Comparison of ENCODE assay signal across 11 mouse cellular contexts in the genomic region with DNA sequence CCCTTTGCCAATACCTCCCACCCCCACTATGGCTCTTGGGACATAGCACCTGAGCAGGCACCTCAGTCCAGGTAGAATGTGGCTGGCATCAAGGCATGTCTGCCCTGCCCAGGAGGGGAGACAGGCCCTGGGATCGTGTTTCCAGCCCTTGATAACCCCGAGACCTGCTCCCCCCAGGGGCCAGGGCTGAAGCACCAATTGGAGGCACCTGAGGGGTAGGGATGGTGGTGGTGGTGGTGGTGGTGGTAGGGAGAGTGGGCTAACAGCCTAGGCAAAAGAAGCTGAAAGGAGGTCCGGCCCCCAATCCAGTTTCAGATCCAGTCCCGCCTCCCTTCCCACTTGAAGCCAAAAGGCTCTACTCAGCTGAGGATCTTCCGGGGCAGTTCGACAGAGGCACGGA. TPM values are rescaled to one million over a fixed set of nuclear protein-coding genes. Genes with fewer than 3 reads are reported as not detected.
DNase-seq lines count a peak whose midpoint lies in the region; ATAC-seq and TF ChIP-seq lines count a peak whose summit lies in the region.
"Had no signal": no experiment of that assay in that cellular context is flagged by ENCODE, and none has a peak within 500 bp of the region (broad histone marks: within the 10 kb centered on the region; RNA-seq: fewer than 3 reads in every experiment).

No protein-coding gene starts in this region.

- no peak for TF ChIP-seq CTCF in stomach, postnatal 0 days (IDR thresholded peaks at IDR 0.05; ENCODE audit: low read depth)

- H3K4me1 ChIP-seq in forebrain, embryonic 12.5 days, result peaks cover 35% of the 10 kb centered on the region
- H3K4me1 ChIP-seq in forebrain, embryonic 15.5 days, result peaks cover 31% of the 10 kb centered on the region
- peaks cover 29% of the 10 kb centered on the region for H3K4me1 ChIP-seq in kidney, embryonic 16.5 days (ENCODE audit: insufficient read depth, low read length)
- peaks cover 20% of the 10 kb centered on the region for H3K4me1 ChIP-seq in kidney, embryonic 14.5 days (ENCODE audit: control insufficient read depth, insufficient read depth, low read length)
- peaks cover 8% of the 10 kb centered on the region for H3K4me1 ChIP-seq in stomach, postnatal 0 days (replicated peaks; ENCODE audit: control insufficient read depth, insufficient read depth)

- no peak for ATAC-seq in forebrain, embryonic 12.5 days (ENCODE audit: low FRiP score)
- ATAC-seq in forebrain, embryonic 15.5 days (replicated peaks), result no peak
- no peak; the same call in 1 of the 2 replicates for ATAC-seq in kidney, embryonic 16.5 days (ENCODE audit: low FRiP score, low TSS enrichment)
- no peak for ATAC-seq in kidney, embryonic 14.5 days (ENCODE audit: low FRiP score, low TSS enrichment)
- no peak for ATAC-seq in stomach, postnatal 0 days (ENCODE audit: low FRiP score, low TSS enrichment)

- no peak overlapping the region for H3K9ac ChIP-seq in forebrain, embryonic 12.5 days
- no peak overlapping the region for H3K9ac ChIP-seq in forebrain, embryonic 15.5 days (replicated peaks)
- no peak overlapping the region for H3K9ac ChIP-seq in kidney, embryonic 16.5 days (replicated peaks; ENCODE audit: low read length)
- no peak overlapping the region for H3K9ac ChIP-seq in kidney, embryonic 14.5 days (ENCODE audit: low read depth, low read length)
- no peak overlapping the region for H3K9ac ChIP-seq in stomach, postnatal 0 days (ENCODE audit: low read length)
- H3K9ac ChIP-seq: neural tube, embryonic 15.5 days had no signal

- H3K4me2 ChIP-seq in forebrain, embryonic 12.5 days, result no peak overlapping the region
- no peak overlapping the region for H3K4me2 ChIP-seq in forebrain, embryonic 15.5 days (replicated peaks)
- no peak overlapping the region for H3K4me2 ChIP-seq in kidney, embryonic 16.5 days (replicated peaks; ENCODE audit: low read depth, low read length)
- no peak overlapping the region for H3K4me2 ChIP-seq in kidney, embryonic 14.5 days (replicated peaks; ENCODE audit: low read depth, low read length)
- no peak overlapping the region for H3K4me2 ChIP-seq in stomach, postnatal 0 days (replicated peaks; ENCODE audit: low read depth)
- H3K4me2 ChIP-seq: neural tube, embryonic 15.5 days had no signal

- H3K4me3 ChIP-seq in forebrain, embryonic 12.5 days (replicated peaks), result no peak overlapping the region
- no peak overlapping the region for H3K4me3 ChIP-seq in forebrain, embryonic 15.5 days
- no peak overlapping the region for H3K4me3 ChIP-seq in kidney, embryonic 16.5 days (ENCODE audit: low read length)
- no peak overlapping the region for H3K4me3 ChIP-seq in kidney, embryonic 14.5 days (ENCODE audit: low read length)
- no peak overlapping the region for H3K4me3 ChIP-seq in stomach, postnatal 0 days (ENCODE audit: low read depth, low read length)
- H3K4me3 ChIP-seq: gastrocnemius, adult 2 months; neural tube, embryonic 15.5 days had no signal

- DNase-seq in testis, postnatal 10 days (ENCODE audit: low spot score), result peak; percentile 46
- DNase-seq in testis, postnatal 14 days (ENCODE audit: low spot score), result no peak
- DNase-seq in stomach, postnatal 0 days (ENCODE audit: low spot score), result peak; percentile 14
- no peak for DNase-seq in adrenal gland, adult 18-20 months (ENCODE audit: low spot score in 2 of 2)

- 91% methylated on average over 7 of the region's 7 CpGs for WGBS in forebrain, embryonic 12.5 days
- WGBS in forebrain, embryonic 15.5 days, result 84% methylated on average over 7 of the region's 7 CpGs
- WGBS in kidney, embryonic 16.5 days, result 76% methylated on average over 7 of the region's 7 CpGs
- 84% methylated on average over 7 of the region's 7 CpGs for WGBS in kidney, embryonic 14.5 days
- 64% methylated on average over 7 of the region's 7 CpGs for WGBS in stomach, postnatal 0 days

- H3K9me3 ChIP-seq in forebrain, embryonic 12.5 days, result no peaks in the 10 kb centered on the region
- H3K9me3 ChIP-seq in forebrain, embryonic 15.5 days, result no peaks in the 10 kb centered on the region
- H3K9me3 ChIP-seq in kidney, embryonic 16.5 days (ENCODE audit: low read length), result no peaks in the 10 kb centered on the region
- H3K9me3 ChIP-seq in kidney, embryonic 14.5 days (ENCODE audit: control insufficient read depth, low read length), result no peaks in the 10 kb centered on the region
- no peaks in the 10 kb centered on the region for H3K9me3 ChIP-seq in stomach, postnatal 0 days (ENCODE audit: control insufficient read depth, low read length)
- H3K9me3 ChIP-seq: midbrain, embryonic 10.5 days; neural tube, embryonic 15.5 days had no signal

- TF ChIP-seq EP300 in stomach, postnatal 0 days (optimal IDR thresholded peaks at IDR 0.05), result no peak

- 0 out of 2 replicates have a peak overlapping the region, but pooled peaks have one; percentile 25 for H3K27ac ChIP-seq in forebrain, embryonic 12.5 days
- no peak overlapping the region for H3K27ac ChIP-seq in forebrain, embryonic 15.5 days (replicated peaks)
- H3K27ac ChIP-seq in kidney, embryonic 16.5 days (ENCODE audit: low read length), result peak overlapping the region; percentile 48; the same call in 1 of the 2 replicates
- H3K27ac ChIP-seq in kidney, embryonic 14.5 days (ENCODE audit: low read depth, low read length), result no peak overlapping the region
- no peak overlapping the region for H3K27ac ChIP-seq in stomach, postnatal 0 days (replicated peaks)
- H3K27ac ChIP-seq: gastrocnemius, adult 2 months; midbrain, embryonic 10.5 days had no signal

- H3K36me3 ChIP-seq in forebrain, embryonic 12.5 days (replicated peaks), result peaks cover 82% of the 10 kb centered on the region
- peaks cover 58% of the 10 kb centered on the region for H3K36me3 ChIP-seq in forebrain, embryonic 15.5 days
- peaks cover 53% of the 10 kb centered on the region for H3K36me3 ChIP-seq in kidney, embryonic 16.5 days (ENCODE audit: insufficient read depth, low read length)
- peaks cover 75% of the 10 kb centered on the region for H3K36me3 ChIP-seq in kidney, embryonic 14.5 days (ENCODE audit: control insufficient read depth, insufficient read depth, low read length)
- peaks cover 27% of the 10 kb centered on the region for H3K36me3 ChIP-seq in stomach, postnatal 0 days (ENCODE audit: control insufficient read depth, insufficient read depth, low read length)

- no peaks in the 10 kb centered on the region for H3K27me3 ChIP-seq in forebrain, embryonic 12.5 days
- H3K27me3 ChIP-seq in forebrain, embryonic 15.5 days, result no peaks in the 10 kb centered on the region
- no peaks in the 10 kb centered on the region for H3K27me3 ChIP-seq in kidney, embryonic 16.5 days (ENCODE audit: insufficient read depth, low read length)
- no peaks in the 10 kb centered on the region for H3K27me3 ChIP-seq in kidney, embryonic 14.5 days (ENCODE audit: control insufficient read depth, insufficient read depth, low read length)
- H3K27me3 ChIP-seq in stomach, postnatal 0 days (ENCODE audit: control insufficient read depth, insufficient read depth, low read length), result no peaks in the 10 kb centered on the region
- H3K27me3 ChIP-seq: neural tube, embryonic 15.5 days had no signal

RNA-seq across cellular contexts. Expression of a gene that starts 5.8 kb away (rescaled TPM):
- polyA plus RNA-seq in forebrain, embryonic 12.5 days (2016; fragmentation: Nextera tagmentation; extraction: Ambion mirVana), result 121 and 127 TPM in 2 replicates
- polyA plus RNA-seq in forebrain, embryonic 15.5 days (2015; fragmentation: Nextera tagmentation; extraction: Ambion mirVana), result 121 TPM in 2 replicates
- polyA plus RNA-seq in kidney, embryonic 16.5 days (2015; fragmentation: Nextera tagmentation; extraction: Ambion mirVana), result 108 and 110 TPM in 2 replicates
- 68.2 and 111 TPM in 2 replicates for polyA plus RNA-seq in kidney, embryonic 14.5 days (2014; fragmentation: Nextera tagmentation; extraction: Ambion mirVana)
- 22.4 and 26.9 TPM in 2 replicates for polyA plus RNA-seq in stomach, postnatal 0 days (2015; fragmentation: Nextera tagmentation; extraction: Ambion mirVana)
- total RNA-seq in adrenal gland, adult 18-20 months (2021), result 10 to 100 TPM; 29.9 to 34.1 TPM

RNA-seq across cellular contexts. Expression of a gene that starts 16.9 kb away (rescaled TPM):
- 8.8 and 9.4 TPM in 2 replicates for polyA plus RNA-seq in forebrain, embryonic 12.5 days (2016; fragmentation: Nextera tagmentation; extraction: Ambion mirVana)
- polyA plus RNA-seq in forebrain, embryonic 15.5 days (2015; fragmentation: Nextera tagmentation; extraction: Ambion mirVana), result 4.8 and 5.7 TPM in 2 replicates
- 27.9 and 29.1 TPM in 2 replicates for polyA plus RNA-seq in kidney, embryonic 16.5 days (2015; fragmentation: Nextera tagmentation; extraction: Ambion mirVana)
- polyA plus RNA-seq in kidney, embryonic 14.5 days (2014; fragmentation: Nextera tagmentation; extraction: Ambion mirVana), result 15.8 and 20.6 TPM in 2 replicates
- polyA plus RNA-seq in stomach, postnatal 0 days (2015; fragmentation: Nextera tagmentation; extraction: Ambion mirVana), result 6.4 and 7.4 TPM in 2 replicates
- 10 to 100 TPM in 1 of 2 experiments, 1 to 10 TPM in 1; 9.8 to 12.8 TPM for total RNA-seq in adrenal gland, adult 18-20 months (2021)

RNA-seq across cellular contexts. Expression of a gene that starts 17.0 kb away (rescaled TPM):
- polyA plus RNA-seq in forebrain, embryonic 12.5 days (2016; fragmentation: Nextera tagmentation; extraction: Ambion mirVana), result 5.5 and 6.9 TPM in 2 replicates
- 4.4 and 5.0 TPM in 2 replicates for polyA plus RNA-seq in forebrain, embryonic 15.5 days (2015; fragmentation: Nextera tagmentation; extraction: Ambion mirVana)
- polyA plus RNA-seq in kidney, embryonic 16.5 days (2015; fragmentation: Nextera tagmentation; extraction: Ambion mirVana), result 35.1 and 36.1 TPM in 2 replicates
- polyA plus RNA-seq in kidney, embryonic 14.5 days (2014; fragmentation: Nextera tagmentation; extraction: Ambion mirVana), result 23.1 and 28.1 TPM in 2 replicates
- polyA plus RNA-seq in stomach, postnatal 0 days (2015; fragmentation: Nextera tagmentation; extraction: Ambion mirVana), result 41.3 and 45.6 TPM in 2 replicates
- total RNA-seq in adrenal gland, adult 18-20 months (2021), result 10 to 100 TPM; 54.7 to 76.5 TPM

RNA-seq across cellular contexts. Expression of a gene that starts 23.8 kb away (rescaled TPM):
- 931 and 997 TPM in 2 replicates for polyA plus RNA-seq in forebrain, embryonic 12.5 days (2016; fragmentation: Nextera tagmentation; extraction: Ambion mirVana)
- 896 and 935 TPM in 2 replicates for polyA plus RNA-seq in forebrain, embryonic 15.5 days (2015; fragmentation: Nextera tagmentation; extraction: Ambion mirVana)
- polyA plus RNA-seq in kidney, embryonic 16.5 days (2015; fragmentation: Nextera tagmentation; extraction: Ambion mirVana), result 1,090 and 1,147 TPM in 2 replicates
- 1,650 and 2,291 TPM in 2 replicates for polyA plus RNA-seq in kidney, embryonic 14.5 days (2014; fragmentation: Nextera tagmentation; extraction: Ambion mirVana)
- 1,145 and 1,168 TPM in 2 replicates for polyA plus RNA-seq in stomach, postnatal 0 days (2015; fragmentation: Nextera tagmentation; extraction: Ambion mirVana)
- 1,000 to 10,000 TPM; 1,582 to 1,912 TPM for total RNA-seq in adrenal gland, adult 18-20 months (2021)

RNA-seq across cellular contexts. Expression of a gene that starts 28.7 kb away (rescaled TPM):
- polyA plus RNA-seq in forebrain, embryonic 12.5 days (2016; fragmentation: Nextera tagmentation; extraction: Ambion mirVana), result 44.5 and 49.8 TPM in 2 replicates
- 55.9 and 56.3 TPM in 2 replicates for polyA plus RNA-seq in forebrain, embryonic 15.5 days (2015; fragmentation: Nextera tagmentation; extraction: Ambion mirVana)
- 128 and 130 TPM in 2 replicates for polyA plus RNA-seq in kidney, embryonic 16.5 days (2015; fragmentation: Nextera tagmentation; extraction: Ambion mirVana)
- 128 and 156 TPM in 2 replicates for polyA plus RNA-seq in kidney, embryonic 14.5 days (2014; fragmentation: Nextera tagmentation; extraction: Ambion mirVana)
- polyA plus RNA-seq in stomach, postnatal 0 days (2015; fragmentation: Nextera tagmentation; extraction: Ambion mirVana), result 59.0 and 61.4 TPM in 2 replicates
- 10 to 100 TPM; 69.9 to 71.9 TPM for total RNA-seq in adrenal gland, adult 18-20 months (2021)

Comparison
In these comparisons a context has a peak if more than half of its experiments do, and no peak if none do; other contexts are left out.
1. H3K27ac ChIP-seq: peak in forebrain, embryonic 12.5 days (single experiment) and kidney, embryonic 16.5 days (single experiment); none in forebrain, embryonic 15.5 days (single experiment), kidney, embryonic 14.5 days (single experiment) and stomach, postnatal 0 days (single experiment).
2. DNase-seq: peak in testis, postnatal 10 days (single experiment) and stomach, postnatal 0 days (single experiment); none in testis, postnatal 14 days (single experiment) and adrenal gland, adult 18-20 months (0 of 2).